8 mouse cellular contexts compared by ENCODE assay signal in genomic region chr2:37442611-37443591, GRCm38 (mm10). TPM values are rescaled to one million over a fixed set of nuclear protein-coding genes. Genes with fewer than 3 reads are reported as not detected.
DNase-seq lines count a peak whose midpoint lies in the region; ATAC-seq and TF ChIP-seq lines count a peak whose summit lies in the region.

Zbtb26 (minus strand) TSS chr2:37443135.
Zbtb6 (minus strand) TSS chr2:37443171.
Rabgap1 (plus strand) TSS chr2:37443279.

- H3K27ac ChIP-seq in hindbrain, embryonic 12.5 days: peak within 1 kb of the TSS; percentile 90

- peak within 1 kb of the TSS; percentile 90 for H3K9ac ChIP-seq in hindbrain, embryonic 12.5 days

- in situ Hi-C loops in Patski (cut with MboI; ENCODE audit: low pct_unique_long_range_greater_than_20kb): no loop called here

- POLR2A ChIA-PET in Patski (lab: Charles Lee): interaction anchor here (0.5 to 1.2 kb wide), 3 partner anchors 11 to 95 kb away, joined by 3 to 4 read pairs (median 3); partner anchors contain the start of gene Rc3h2

- CTCF ChIA-PET in Patski (lab: Charles Lee): interaction anchor here (1.0 kb wide), 1 partner anchor 16 kb away, joined by 3 read pairs; no protein-coding TSS in a partner anchor

- peaks cover 17% of the 10 kb centered on the region for H3K4me1 ChIP-seq in hindbrain, embryonic 12.5 days

- no peaks in the 10 kb centered on the region for H3K36me3 ChIP-seq in hindbrain, embryonic 12.5 days

- H3K27me3 ChIP-seq in Patski: no peaks in the 10 kb centered on the region
- H3K27me3 ChIP-seq in hindbrain, embryonic 12.5 days: no peaks in the 10 kb centered on the region

- DNase-seq in Patski (ENCODE audit: low read depth, low spot score): peak; percentile 73
- peak; percentile 98 for DNase-seq in cerebellum, postnatal 10 days
- DNase-seq in frontal cortex, postnatal 10 days (ENCODE audit: low spot score in 2 of 2): peak; percentile 93 to 94
- peak; percentile 93 to 97 for DNase-seq in layer of hippocampus, postnatal 14 days (ENCODE audit: low spot score in 2 of 2)
- peak; percentile 98 for DNase-seq in lung, postnatal 10 days
- DNase-seq in ovary, postnatal 14 days (ENCODE audit: low spot score): peak; percentile 94
- DNase-seq in thymus, postnatal 10 days (ENCODE audit: low spot score in 2 of 2): peak; percentile 86 to 88

- ATAC-seq in Patski: peak; percentile 98
- peak; percentile 98 for ATAC-seq in hindbrain, embryonic 12.5 days (ENCODE audit: low FRiP score)

- H3K4me3 ChIP-seq in hindbrain, embryonic 12.5 days: peak within 1 kb of the TSS; percentile 83

- H3K9me3 ChIP-seq in hindbrain, embryonic 12.5 days (replicated peaks): no peaks in the 10 kb centered on the region

- H3K4me2 ChIP-seq in hindbrain, embryonic 12.5 days (replicated peaks): peak within 1 kb of the TSS; percentile 80

- TF ChIP-seq CTCF in Patski (IDR thresholded peaks at IDR 0.05): no peak

- under 1% methylated on average over 51 of the region's 51 CpGs for WGBS in hindbrain, embryonic 12.5 days

RNA-seq across cellular contexts. Expression of gene Zbtb26, which starts in this region (rescaled TPM):
- polyA plus RNA-seq in Patski (2021): 9.0 TPM
- 12.1 and 12.2 TPM in 2 replicates for polyA plus RNA-seq in hindbrain, embryonic 12.5 days (2016; fragmentation: Nextera tagmentation; extraction: Ambion mirVana)
- 1 to 10 TPM; 8.6 to 8.9 TPM for total RNA-seq in layer of hippocampus, postnatal 14 days (2021)

RNA-seq across cellular contexts. Expression of gene Zbtb6, which starts in this region (rescaled TPM):
- polyA plus RNA-seq in Patski (2021): 11.5 TPM
- 11.0 and 11.8 TPM in 2 replicates for polyA plus RNA-seq in hindbrain, embryonic 12.5 days (2016; fragmentation: Nextera tagmentation; extraction: Ambion mirVana)
- 10 to 100 TPM; 13.2 to 14.5 TPM for total RNA-seq in layer of hippocampus, postnatal 14 days (2021)

RNA-seq across cellular contexts. Expression of gene Rabgap1, which starts in this region (rescaled TPM):
- 55.9 TPM for polyA plus RNA-seq in Patski (2021)
- 66.8 and 70.0 TPM in 2 replicates for polyA plus RNA-seq in hindbrain, embryonic 12.5 days (2016; fragmentation: Nextera tagmentation; extraction: Ambion mirVana)
- 10 to 100 TPM; 84.8 to 91.7 TPM for total RNA-seq in layer of hippocampus, postnatal 14 days (2021)

Comparison
In these comparisons a context has a peak if more than half of its experiments do, and no peak if none do; other contexts are left out.
1. Peak in every context shown above with its lines: DNase-seq, ATAC-seq, H3K4me3 ChIP-seq and H3K27ac ChIP-seq.